Mouse (Mus musculus) G1E (cell line): ENCODE measurements around the gene Clec4n.

Experiments used
- CTCF ChIP-seq: IDR thresholded peaks from 2 replicates; pipeline ENCODE4 v1.5.1; 2012; ENCODE audit warnings: low read depth, low read length, inconsistent platforms, mixed read lengths
- GATA1 ChIP-seq: IDR thresholded peaks from 2 replicates; pipeline ENCODE4 v1.6.1; 2012; ENCODE audit warnings: borderline replicate concordance, low read length, inconsistent platforms, mixed read lengths
- POLR2AphosphoS5 ChIP-seq: IDR thresholded peaks from 2 replicates; pipeline ENCODE4 v1.6.1; 2012; ENCODE audit warnings: low read depth, low read length, inconsistent platforms; ENCODE audit not compliant: insufficient replicate concordance

GRCm38 (mm10) chr6:123279443-123279842, 49.8 kb downstream of the Clec4n start:
- TF ChIP-seq CTCF (no peak), GATA1 (no peak), POLR2AphosphoS5 (no peak)
